Mouse (Mus musculus) bone marrow macrophage, adult 2 months (primary cell): ENCODE data around the gene Klk10.

Source experiments
- CTCF ChIP-seq: IDR thresholded peaks from 2 replicates; pipeline ENCODE4 v1.5.1; 2012; ENCODE audit warnings: low read depth, mild to moderate bottlenecking, low read length, moderate library complexity
- POLR2A ChIP-seq: IDR thresholded peaks from 2 replicates; pipeline ENCODE4 v1.6.1; 2012; ENCODE audit warnings: mild to moderate bottlenecking, low read depth, low read length, borderline replicate concordance

- TF ChIP-seq POLR2A = no peak
- no peak for TF ChIP-seq CTCF
These were observed 30.2 kb downstream of the Klk10 start, which contains the start of gene Klk7 for GRCm38 (mm10) chr7:43810994-43811393.
